Mouse (Mus musculus) erythroid progenitor cell, adult 5-6 weeks (primary cell): ENCODE data around the gene Hist1h3a. TPM values are rescaled to one million over a fixed set of nuclear protein-coding genes. Genes with fewer than 3 reads are reported as not detected.
"Not testable (repeated sequence)": the region's sequence is repeated elsewhere in the genome, so short reads cannot be mapped to it uniquely, and the experiment has no call there.

Experiments used
- ATAC-seq: replicated peaks from 2 replicates; pipeline ENCODE4 v1.8.0; 2016; ENCODE audit warnings: moderate number of reproducible peaks, mild to moderate bottlenecking, moderate TSS enrichment, inconsistent platforms; ENCODE audit not compliant: poor library complexity, low FRiP score, severe bottlenecking
- total RNA-seq, 2 experiments: library from RNA; stranded (forward) in 1 of 2; stranded (reverse) in 1 of 2; fragments of 150-400 nt in 1 of 2; fragments of 186-747, 209-891 nt in 1 of 2; gene quantifications; 2 replicates each; pipeline versions ENCODE4 v1.2.3 to v1.2.4; 2015 to 2017; ENCODE audit warnings: low replicate concordance in 2 of 2

Hist1h3a gene
- total RNA-seq (2015; ENCODE audit: low replicate concordance) (238 and 271 TPM in 2 replicates), total RNA-seq (2017; ENCODE audit: low replicate concordance) (723 and 806 TPM in 2 replicates)

- peak; percentile 46 for ATAC-seq
Observed at GRCm38 (mm10) chr13:23761871-23762821, at the start of gene Hist1h3a. Gene Hist1h3a, minus strand, starts transcription at chr13:23762386.

- ATAC-seq: no peak
Observed at GRCm38 (mm10) chr13:23806422-23807052, 44.4 kb upstream of the Hist1h3a start, which contains the start of gene Slc17a2. Gene Slc17a2, plus strand, starts transcription at chr13:23806993.

- no peak for ATAC-seq
Observed at GRCm38 (mm10) chr13:23804532-23804931, 42.3 kb upstream of the Hist1h3a start.

GRCm38 (mm10) chr13:23799405-23799804, 37.2 kb upstream of the Hist1h3a start:
- no peak for ATAC-seq

GRCm38 (mm10) chr13:23792520-23792919, 30.3 kb upstream of the Hist1h3a start:
- 0 out of 2 replicates have a peak, but pooled peaks have one; percentile 61 for ATAC-seq

- no peak for ATAC-seq
Observed at GRCm38 (mm10) chr13:23779025-23779424, 16.8 kb upstream of the Hist1h3a start.

- ATAC-seq: no peak
Observed at GRCm38 (mm10) chr13:23778339-23778738, 16.2 kb upstream of the Hist1h3a start.

- ATAC-seq: peak; percentile 98
Observed at GRCm38 (mm10) chr13:23772561-23773313, 10.6 kb upstream of the Hist1h3a start.

GRCm38 (mm10) chr13:23769613-23770012, 7.4 kb upstream of the Hist1h3a start, which contains the start of gene Trim38:
Gene Trim38, plus strand, starts transcription at chr13:23769913.
- ATAC-seq: not testable (repeated sequence)

GRCm38 (mm10) chr13:23768834-23769397, 6.7 kb upstream of the Hist1h3a start:
- no peak for ATAC-seq

- ATAC-seq: no peak
Observed at GRCm38 (mm10) chr13:23766772-23767171, 4.6 kb upstream of the Hist1h3a start.

- no peak for ATAC-seq
Observed at GRCm38 (mm10) chr13:23765172-23765513, 3.0 kb upstream of the Hist1h3a start.

GRCm38 (mm10) chr13:23764324-23765171, 2.4 kb upstream of the Hist1h3a start:
- ATAC-seq: peak; percentile 27; the same call in 1 of the 2 replicates

- ATAC-seq: peak; percentile 51
Observed at GRCm38 (mm10) chr13:23763586-23764323, 1.6 kb upstream of the Hist1h3a start, which contains the start of gene Hist1h1a. Gene Hist1h1a, plus strand, starts transcription at chr13:23763666.

GRCm38 (mm10) chr13:23763242-23763585, 1.0 kb upstream of the Hist1h3a start:
- ATAC-seq: no peak

- ATAC-seq: peak; percentile 47
Observed at GRCm38 (mm10) chr13:23760972-23761864, 968 bp downstream of the Hist1h3a start, which contains the start of gene Hist1h4a. Gene Hist1h4a, minus strand, starts transcription at chr13:23761230.
